Mouse (Mus musculus) G1E (cell line): ENCODE data around the gene Nek4. TPM values are rescaled to one million over a fixed set of nuclear protein-coding genes. Genes with fewer than 3 reads are reported as not detected.

ENCODE experiments used
- ATAC-seq: 2 replicates; pipeline ENCODE4 v1.8.0; 2016; ENCODE audit warnings: mild to moderate bottlenecking; ENCODE audit not compliant: insufficient number of reproducible peaks, poor library complexity, low FRiP score, severe bottlenecking; ENCODE audit errors: extremely low read depth
- DNase-seq: peaks from one replicate; pipeline ENCODE4 v3.0.0; 2012; ENCODE audit warnings: low spot score
- H3K27me3 ChIP-seq: 2 replicates; pipeline ENCODE4 v1.6.1; 2012; ENCODE audit warnings: mild to moderate bottlenecking, low read length, inconsistent platforms; ENCODE audit not compliant: insufficient read depth
- H3K36me3 ChIP-seq: replicated peaks from 2 replicates; pipeline ENCODE3; 2012; ENCODE audit warnings: mild to moderate bottlenecking, inconsistent platforms
- H3K4me1 ChIP-seq: 2 replicates; pipeline ENCODE4 v1.6.1; 2012; ENCODE audit warnings: low read depth, low read length, inconsistent platforms, mixed read lengths; ENCODE audit not compliant: insufficient read depth
- H3K4me3 ChIP-seq: 2 replicates; pipeline ENCODE4 v1.5.1; 2012; ENCODE audit warnings: low read depth, mild to moderate bottlenecking, inconsistent platforms, low read length, moderate library complexity, mixed read lengths
- H3K9me3 ChIP-seq: replicated peaks from 2 replicates; pipeline ENCODE4 v1.6.1; 2012; ENCODE audit warnings: inconsistent platforms
- CTCF ChIP-seq: IDR thresholded peaks from 2 replicates; pipeline ENCODE4 v1.5.1; 2012; ENCODE audit warnings: low read depth, low read length, inconsistent platforms, mixed read lengths
- GATA1 ChIP-seq: IDR thresholded peaks from 2 replicates; pipeline ENCODE4 v1.6.1; 2012; ENCODE audit warnings: borderline replicate concordance, low read length, inconsistent platforms, mixed read lengths
- GATA2 ChIP-seq: IDR thresholded peaks from 2 replicates; pipeline ENCODE4 v1.6.1; 2012; ENCODE audit warnings: low read depth, low read length, inconsistent platforms, borderline replicate concordance
- POLR2AphosphoS5 ChIP-seq: IDR thresholded peaks from 2 replicates; pipeline ENCODE4 v1.6.1; 2012; ENCODE audit warnings: low read depth, low read length, inconsistent platforms; ENCODE audit not compliant: insufficient replicate concordance
- TAL1 ChIP-seq: conservative IDR thresholded peaks from 2 replicates; pipeline ENCODE4 v1.6.1; 2012; ENCODE audit warnings: low read depth, low read length, inconsistent platforms, mixed read lengths
- polyA plus RNA-seq: library from polyadenylated mRNA; stranded (reverse); fragments of >175 nt; gene quantifications from 2 replicates; pipeline ENCODE4 v1.2.3, GENCODE M21; 2012
- total RNA-seq, 2 experiments: library from RNA; stranded (forward) in 1 of 2; stranded (reverse) in 1 of 2; fragments of 200-1000 nt in 1 of 2; fragments of >200 nt in 1 of 2; fragmentation: Nextera tagmentation in 1 of 2; gene quantifications; 2 replicates each; pipeline ENCODE4 v1.2.3; 2014 to 2017

Nek4 gene
- total and polyA plus RNA-seq, 3 experiments, result 6.3 to 23.0 (median 14.6) TPM

DNA sequence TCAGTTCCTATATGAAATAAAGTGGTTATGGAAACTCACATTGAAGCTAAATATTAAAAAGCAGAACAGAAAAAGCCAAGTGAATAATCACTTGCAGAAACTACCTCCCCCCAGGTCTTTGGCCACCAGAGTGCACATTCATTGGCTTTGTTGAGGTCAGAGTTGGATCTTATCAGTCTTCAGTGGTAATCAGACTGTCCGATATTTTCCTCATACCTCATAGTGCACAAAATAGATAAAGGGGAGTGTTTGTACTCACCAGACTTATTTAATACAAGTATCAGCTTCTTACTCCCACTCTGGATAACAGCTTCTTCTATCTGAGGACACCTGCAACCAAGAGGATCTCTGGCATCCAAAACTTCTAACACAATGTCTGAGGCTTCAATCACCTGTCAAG lies 64.9 kb downstream of the Nek4 start:
- Histone ChIP-seq H3K36me3 (peaks cover 68% of the 10 kb centered on the region), H3K4me1 (peaks cover 51% of the 10 kb centered on the region), H3K9me3 (no peaks in the 10 kb centered on the region), H3K4me3 (peak overlapping the region; percentile 53; the same call in 1 of the 2 replicates), H3K27me3 (no peaks in the 10 kb centered on the region)
- TF ChIP-seq TAL1 (peak; percentile 46; the same call in 1 of the 2 replicates), GATA2 (no peak)
- DNase-seq (peak; percentile 28), ATAC-seq (peak; percentile 68)

DNA sequence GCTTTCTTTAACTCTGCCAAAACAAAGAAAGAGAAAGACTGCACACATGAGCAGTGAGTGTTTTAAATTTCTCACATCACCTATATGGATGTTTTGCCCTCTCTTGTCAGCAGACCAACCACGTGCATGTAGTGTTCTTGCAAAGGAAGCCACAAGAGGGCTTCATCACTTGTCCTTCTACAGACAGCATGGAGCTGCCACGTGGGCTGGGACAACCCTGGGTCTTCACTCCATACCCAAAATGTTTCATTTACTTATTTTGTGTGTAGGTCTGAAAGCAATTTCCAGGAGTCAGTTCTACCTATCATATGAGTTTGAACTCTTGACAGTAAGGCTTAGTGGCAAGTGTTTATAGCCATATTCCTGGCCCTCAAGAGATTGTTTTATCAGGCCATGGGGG lies 66.7 kb downstream of the Nek4 start:
- DNase-seq, result peak; percentile 42
- Histone ChIP-seq H3K4me1 (peaks cover 56% of the 10 kb centered on the region), H3K9me3 (no peaks in the 10 kb centered on the region), H3K4me3 (peak overlapping the region; percentile 84), H3K27me3 (no peaks in the 10 kb centered on the region), H3K36me3 (peaks cover 64% of the 10 kb centered on the region)
- 0 out of 2 replicates have a peak, but pooled peaks have one; percentile 22 for ATAC-seq
- TF ChIP-seq GATA2, result no peak
- no peak for TF ChIP-seq POLR2AphosphoS5
- TF ChIP-seq TAL1, result no peak
- no peak for TF ChIP-seq CTCF
- no peak for TF ChIP-seq GATA1

DNA sequence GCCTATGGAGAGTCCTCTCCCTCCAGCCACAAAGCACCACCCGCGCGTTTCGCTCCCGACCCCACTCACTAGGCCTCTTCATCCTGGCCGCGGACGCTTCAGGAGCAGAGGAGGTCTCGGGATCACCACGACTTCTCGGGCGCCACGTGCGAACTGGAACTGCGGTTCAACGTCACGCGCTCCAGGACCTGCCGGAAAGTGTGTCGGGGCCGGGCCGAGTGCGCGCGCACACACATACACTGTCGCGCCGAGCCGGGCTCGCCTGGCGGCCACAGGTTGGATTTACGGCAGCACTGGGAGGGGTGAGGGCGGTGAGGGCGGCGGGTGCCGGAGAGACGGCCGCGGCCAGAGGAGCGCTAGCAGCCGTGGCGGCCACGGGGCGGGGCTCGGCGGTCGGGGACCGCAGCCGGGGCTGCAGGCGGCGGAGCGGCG lies 67.7 kb downstream of the Nek4 start, which contains the start of the genes Pbrm1 and Gnl3:
Pbrm1 (plus strand) TSS at position 279 of the 432 bp plus-strand sequence.
Gnl3 (minus strand) TSS at position 293 of the 432 bp plus-strand sequence.
- peak; percentile 43 for ATAC-seq
- Histone ChIP-seq H3K36me3 (peaks cover 60% of the 10 kb centered on the region), H3K9me3 (no peaks in the 10 kb centered on the region), H3K4me1 (peaks cover 60% of the 10 kb centered on the region), H3K4me3 (peak within 1 kb of the TSS; percentile 84), H3K27me3 (no peaks in the 10 kb centered on the region)
- DNase-seq, result peak; percentile 77
- no peak for TF ChIP-seq POLR2AphosphoS5
- no peak for TF ChIP-seq GATA1
- TF ChIP-seq CTCF, result no peak
- TF ChIP-seq GATA2, result no peak
- no peak for TF ChIP-seq TAL1

GRCm38 (mm10) chr14:31019331-31020205 lies 68.4 kb downstream of the Nek4 start:
- Histone ChIP-seq H3K4me3 (peak overlapping the region; percentile 84), H3K27me3 (no peaks in the 10 kb centered on the region), H3K9me3 (no peaks in the 10 kb centered on the region), H3K4me1 (peaks cover 57% of the 10 kb centered on the region), H3K36me3 (peaks cover 60% of the 10 kb centered on the region)
- peak; percentile 24 for ATAC-seq
- TF ChIP-seq CTCF (no peak), GATA1 (no peak), POLR2AphosphoS5 (no peak), GATA2 (no peak), TAL1 (no peak)
- peak; percentile 76 for DNase-seq

DNA sequence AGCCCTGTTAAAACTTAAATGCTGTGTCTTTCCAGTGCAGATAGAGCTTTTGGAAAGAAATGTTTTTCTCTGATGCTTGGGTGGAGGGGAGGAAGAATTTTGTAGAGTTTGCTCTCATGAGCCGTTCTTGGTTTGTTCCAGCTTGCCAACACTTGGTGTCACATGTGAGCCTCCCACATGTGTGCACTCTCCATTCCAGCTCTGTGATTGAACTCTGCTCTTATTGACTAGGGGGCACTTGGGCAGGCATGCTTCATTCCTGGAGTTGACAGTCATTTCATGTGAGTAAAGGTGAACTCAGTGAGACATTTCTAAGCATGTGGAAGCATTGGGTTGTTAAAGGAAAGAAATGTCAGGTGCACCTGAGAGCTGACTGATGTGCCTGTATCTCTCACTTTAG lies 71.4 kb downstream of the Nek4 start:
- Histone ChIP-seq H3K27me3 (no peaks in the 10 kb centered on the region), H3K36me3 (peaks cover 61% of the 10 kb centered on the region), H3K9me3 (no peaks in the 10 kb centered on the region), H3K4me1 (peaks cover 39% of the 10 kb centered on the region), H3K4me3 (no peak overlapping the region)
- DNase-seq (no peak), ATAC-seq (no peak)
- TF ChIP-seq CTCF, result no peak
- TF ChIP-seq GATA2, result no peak
- TF ChIP-seq TAL1, result no peak
- no peak for TF ChIP-seq POLR2AphosphoS5
- no peak for TF ChIP-seq GATA1

DNA sequence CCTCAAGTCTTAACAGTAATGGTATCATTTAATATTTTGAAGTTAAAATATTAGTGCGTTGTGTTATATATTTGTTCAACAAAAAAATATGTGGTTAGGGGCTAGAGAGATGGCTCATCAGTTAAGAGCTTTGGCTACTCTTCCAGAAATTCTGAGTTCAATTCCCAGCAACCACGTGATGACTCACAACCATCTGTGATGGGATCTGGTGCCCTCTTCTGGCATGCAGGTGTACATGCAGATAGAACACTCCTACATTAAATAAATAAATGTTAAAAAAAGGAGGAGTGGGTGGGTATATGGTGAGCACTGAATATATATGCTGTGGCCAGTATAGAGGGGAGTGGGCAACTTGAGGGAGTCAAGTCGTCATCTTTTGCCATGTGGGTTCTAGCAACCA lies 74.6 kb downstream of the Nek4 start:
- Histone ChIP-seq H3K9me3 (no peaks in the 10 kb centered on the region), H3K4me3 (no peak overlapping the region), H3K27me3 (no peaks in the 10 kb centered on the region), H3K4me1 (peaks cover 32% of the 10 kb centered on the region), H3K36me3 (peaks cover 81% of the 10 kb centered on the region)
- TF ChIP-seq GATA2 (no peak), CTCF (no peak), GATA1 (no peak), POLR2AphosphoS5 (no peak), TAL1 (no peak)
- no peak for ATAC-seq
- DNase-seq, result no peak

Other genes with a start within 250 kb of the Nek4 start
- gene Sfmbt1, start 236.5 kb upstream of the Nek4 start, total RNA-seq (2014; fragmentation: Nextera tagmentation), result 26.2 and 26.6 TPM in 2 replicates
- 14.8 and 15.7 TPM in 2 replicates for gene Sfmbt1, start 236.5 kb upstream of the Nek4 start, total RNA-seq (2017)
- 2.0 and 3.1 TPM in 2 replicates for gene Sfmbt1, start 236.5 kb upstream of the Nek4 start, polyA plus RNA-seq
- 12.2 and 12.5 TPM in 2 replicates for gene Tmem110, start 125.8 kb upstream of the Nek4 start, total RNA-seq (2014; fragmentation: Nextera tagmentation)
- gene Tmem110, start 125.8 kb upstream of the Nek4 start, total RNA-seq (2017), result 5.8 and 6.0 TPM in 2 replicates
- 14.5 and 14.6 TPM in 2 replicates for gene Tmem110, start 125.8 kb upstream of the Nek4 start, polyA plus RNA-seq
- gene Mustn1, start 72.2 kb upstream of the Nek4 start, total RNA-seq (2014; fragmentation: Nextera tagmentation), result 1.2 TPM in 1 of 2 replicates, not detected in the other
- 0.38 and 0.64 TPM in 2 replicates for gene Mustn1, start 72.2 kb upstream of the Nek4 start, total RNA-seq (2017)
- gene Mustn1, start 72.2 kb upstream of the Nek4 start, polyA plus RNA-seq, result 0.06 and 0.20 TPM in 2 replicates
- not detected in 2 replicates for gene Itih4, start 64.9 kb upstream of the Nek4 start, total RNA-seq (2014; fragmentation: Nextera tagmentation)
- gene Itih4, start 64.9 kb upstream of the Nek4 start, total RNA-seq (2017), result 0.11 TPM in 1 of 2 replicates, not detected in the other
- gene Itih4, start 64.9 kb upstream of the Nek4 start, polyA plus RNA-seq, result not detected in 2 replicates
- not detected in 2 replicates for gene Itih3, start 27.6 kb upstream of the Nek4 start, total RNA-seq (2014; fragmentation: Nextera tagmentation)
- not detected in 2 replicates for gene Itih3, start 27.6 kb upstream of the Nek4 start, total RNA-seq (2017)
- gene Itih3, start 27.6 kb upstream of the Nek4 start, polyA plus RNA-seq, result not detected in 2 replicates
- gene Itih1, start 8.1 kb upstream of the Nek4 start, total RNA-seq (2014; fragmentation: Nextera tagmentation), result not detected in 2 replicates
- not detected in 2 replicates for gene Itih1, start 8.1 kb upstream of the Nek4 start, total RNA-seq (2017)
- gene Itih1, start 8.1 kb upstream of the Nek4 start, polyA plus RNA-seq, result not detected in 2 replicates
- gene Glt8d1, start 50.0 kb downstream of the Nek4 start, total RNA-seq (2014; fragmentation: Nextera tagmentation), result 48.8 and 53.6 TPM in 2 replicates
- gene Glt8d1, start 50.0 kb downstream of the Nek4 start, total RNA-seq (2017), result 23.7 and 34.4 TPM in 2 replicates
- 4.5 and 4.7 TPM in 2 replicates for gene Glt8d1, start 50.0 kb downstream of the Nek4 start, polyA plus RNA-seq
- gene Spcs1, start 50.3 kb downstream of the Nek4 start, total RNA-seq (2014; fragmentation: Nextera tagmentation), result 124 and 129 TPM in 2 replicates
- gene Spcs1, start 50.3 kb downstream of the Nek4 start, total RNA-seq (2017), result 169 and 173 TPM in 2 replicates
- gene Spcs1, start 50.3 kb downstream of the Nek4 start, polyA plus RNA-seq, result 17.7 TPM in 2 replicates
- gene Pbrm1, start 67.8 kb downstream of the Nek4 start, total RNA-seq (2014; fragmentation: Nextera tagmentation), result 144 and 168 TPM in 2 replicates
- gene Pbrm1, start 67.8 kb downstream of the Nek4 start, total RNA-seq (2017), result 51.4 and 61.2 TPM in 2 replicates
- 11.9 and 15.3 TPM in 2 replicates for gene Pbrm1, start 67.8 kb downstream of the Nek4 start, polyA plus RNA-seq
- 376 and 398 TPM in 2 replicates for gene Gnl3, start 67.8 kb downstream of the Nek4 start, total RNA-seq (2014; fragmentation: Nextera tagmentation)
- 271 and 308 TPM in 2 replicates for gene Gnl3, start 67.8 kb downstream of the Nek4 start, total RNA-seq (2017)
- gene Gnl3, start 67.8 kb downstream of the Nek4 start, polyA plus RNA-seq, result 21.8 and 37.9 TPM in 2 replicates
- 32.1 and 36.7 TPM in 2 replicates for gene Smim4, start 177.6 kb downstream of the Nek4 start, total RNA-seq (2014; fragmentation: Nextera tagmentation)
- 167 and 173 TPM in 2 replicates for gene Smim4, start 177.6 kb downstream of the Nek4 start, total RNA-seq (2017)
- gene Smim4, start 177.6 kb downstream of the Nek4 start, polyA plus RNA-seq, result 71.4 and 93.4 TPM in 2 replicates
- gene Nt5dc2, start 179.7 kb downstream of the Nek4 start, total RNA-seq (2014; fragmentation: Nextera tagmentation), result 213 and 233 TPM in 2 replicates
- gene Nt5dc2, start 179.7 kb downstream of the Nek4 start, total RNA-seq (2017), result 136 and 175 TPM in 2 replicates
- gene Nt5dc2, start 179.7 kb downstream of the Nek4 start, polyA plus RNA-seq, result 381 and 572 TPM in 2 replicates
- gene Stab1, start 217.3 kb downstream of the Nek4 start, total RNA-seq (2014; fragmentation: Nextera tagmentation), result not detected in 2 replicates
- gene Stab1, start 217.3 kb downstream of the Nek4 start, total RNA-seq (2017), result 0.44 and 0.52 TPM in 2 replicates
- gene Stab1, start 217.3 kb downstream of the Nek4 start, polyA plus RNA-seq, result not detected in 2 replicates